Mouse (Mus musculus) liver, embryonic 13.5 days (tissue): ENCODE measurements around the gene Elp5. TPM values are rescaled to one million over a fixed set of nuclear protein-coding genes. Genes with fewer than 3 reads are reported as not detected.

Experiments
- microRNA counts: library from miRNA; unstranded; fragments of <30 nt; microRNA quantifications from one replicate; lab custom pipeline; 2016
- microRNA-seq: library from miRNA; unstranded; fragments of <30 nt; microRNA quantifications from one replicate; pipeline ENCODE4, GENCODE M21; 2016
- polyA plus RNA-seq: library from polyadenylated mRNA; unstranded; fragments of >200 nt; fragmentation: Nextera tagmentation; extraction: Ambion mirVana; gene quantifications from 2 replicates; pipeline ENCODE4 v1.2.1, GENCODE M21; 2015

Gene Elp5
- polyA plus RNA-seq, 1 experiment from 2014 or later = 86.9 TPM

MicroRNA genes within 50 kb of the gene (microRNA counts, 519-probe panel; counts per million panel counts)
- microRNA mmu-miR-324-3p (lab: Ali Mortazavi, UCI) = 114 counts per million
- microRNA mmu-miR-324-5p (lab: Ali Mortazavi, UCI) = 114 counts per million

Small RNA genes within 50 kb of the gene (microRNA-seq; reads per million reads assigned to microRNA genes)
- gene Gm44349 (1.5 reads per million), gene Mir324 (2,766 reads per million, percentile 85 among the genes with 10 or more reads in this experiment)

Other genes starting within 250 kb of the Elp5 start
- gene Polr2a, start 223.9 kb downstream of the Elp5 start, polyA plus RNA-seq = 9.6 and 10.8 TPM in 2 replicates
- gene Slc35g3, start 220.5 kb downstream of the Elp5 start, polyA plus RNA-seq = not detected in 2 replicates
- 0.38 and 0.43 TPM in 2 replicates for gene Zbtb4, start 216.6 kb downstream of the Elp5 start, polyA plus RNA-seq
- gene Chrnb1, start 186.6 kb downstream of the Elp5 start, polyA plus RNA-seq = 0.43 and 0.59 TPM in 2 replicates
- 0.07 and 0.20 TPM in 2 replicates for gene Fgf11, start 180.7 kb downstream of the Elp5 start, polyA plus RNA-seq
- gene Tmem102, start 176.9 kb downstream of the Elp5 start, polyA plus RNA-seq = 0.46 and 0.50 TPM in 2 replicates
- gene Gm39566, start 167.2 kb downstream of the Elp5 start, polyA plus RNA-seq = not detected in 2 replicates
- gene Spem2, start 164.1 kb downstream of the Elp5 start, polyA plus RNA-seq = not detected in 2 replicates
- gene Spem1, start 160.3 kb downstream of the Elp5 start, polyA plus RNA-seq = not detected in 2 replicates
- 0.68 and 0.75 TPM in 2 replicates for gene Nlgn2, start 144.7 kb downstream of the Elp5 start, polyA plus RNA-seq
- 321 and 345 TPM in 2 replicates for gene Tmem256, start 144.0 kb downstream of the Elp5 start, polyA plus RNA-seq
- gene Plscr3, start 136.1 kb downstream of the Elp5 start, polyA plus RNA-seq = 28.0 and 29.9 TPM in 2 replicates
- 0.76 and 1.5 TPM in 2 replicates for gene Tnk1, start 123.8 kb downstream of the Elp5 start, polyA plus RNA-seq
- not detected in 2 replicates for gene Tmem95, start 104.5 kb downstream of the Elp5 start, polyA plus RNA-seq
- gene Kctd11, start 101.1 kb downstream of the Elp5 start, polyA plus RNA-seq = 0.89 and 1.3 TPM in 2 replicates
- 4.4 and 4.9 TPM in 2 replicates for gene Acap1, start 87.0 kb downstream of the Elp5 start, polyA plus RNA-seq
- 0.89 and 1.0 TPM in 2 replicates for gene 2810408A11Rik, start 81.5 kb downstream of the Elp5 start, polyA plus RNA-seq
- gene Neurl4, start 81.4 kb downstream of the Elp5 start, polyA plus RNA-seq = 2.3 and 2.8 TPM in 2 replicates
- gene Gps2, start 68.6 kb downstream of the Elp5 start, polyA plus RNA-seq = 107 and 116 TPM in 2 replicates
- 1,847 and 1,941 TPM in 2 replicates for gene Eif5a, start 60.6 kb downstream of the Elp5 start, polyA plus RNA-seq
- gene Ybx2, start 46.7 kb downstream of the Elp5 start, polyA plus RNA-seq = 0.28 and 0.30 TPM in 2 replicates
- 14.2 TPM in 2 replicates for gene Slc2a4, start 34.3 kb downstream of the Elp5 start, polyA plus RNA-seq
- gene Cldn7, start 17.7 kb downstream of the Elp5 start, polyA plus RNA-seq = 2.4 and 4.2 TPM in 2 replicates
- gene Ctdnep1, start 1.4 kb downstream of the Elp5 start, polyA plus RNA-seq = 8.7 and 10.1 TPM in 2 replicates
- 259 and 294 TPM in 2 replicates for gene Gabarap, start 8.6 kb upstream of the Elp5 start, polyA plus RNA-seq
- gene Phf23, start 13.3 kb upstream of the Elp5 start, polyA plus RNA-seq = 29.8 and 32.7 TPM in 2 replicates
- gene Dvl2, start 18.1 kb upstream of the Elp5 start, polyA plus RNA-seq = 6.4 and 7.4 TPM in 2 replicates
- 83.7 and 87.2 TPM in 2 replicates for gene Acadvl, start 32.9 kb upstream of the Elp5 start, polyA plus RNA-seq
- 1.1 and 1.2 TPM in 2 replicates for gene Dlg4, start 34.4 kb upstream of the Elp5 start, polyA plus RNA-seq
- gene Asgr1, start 71.6 kb upstream of the Elp5 start, polyA plus RNA-seq = 1.4 and 1.8 TPM in 2 replicates
- gene Asgr2, start 110.1 kb upstream of the Elp5 start, polyA plus RNA-seq = 5.2 and 5.7 TPM in 2 replicates
- 1.2 and 1.3 TPM in 2 replicates for gene Mgl2, start 147.8 kb upstream of the Elp5 start, polyA plus RNA-seq
- gene Clec10a, start 173.7 kb upstream of the Elp5 start, polyA plus RNA-seq = 0.27 and 0.32 TPM in 2 replicates
- gene Slc16a11, start 230.2 kb upstream of the Elp5 start, polyA plus RNA-seq = 0.73 and 0.83 TPM in 2 replicates
- gene Slc16a13, start 238.5 kb upstream of the Elp5 start, polyA plus RNA-seq = 4.8 and 7.5 TPM in 2 replicates
- gene Bcl6b, start 247.3 kb upstream of the Elp5 start, polyA plus RNA-seq = 1.6 and 1.8 TPM in 2 replicates